Mouse (Mus musculus): Measurements from ENCODE around the gene Plekhd1. TPM values are rescaled to one million over a fixed set of nuclear protein-coding genes. Genes with fewer than 3 reads are reported as not detected.

Gene Plekhd1
- polyA plus RNA-seq, 1 experiment from 2014 or later, result 0.84 TPM

DNA sequence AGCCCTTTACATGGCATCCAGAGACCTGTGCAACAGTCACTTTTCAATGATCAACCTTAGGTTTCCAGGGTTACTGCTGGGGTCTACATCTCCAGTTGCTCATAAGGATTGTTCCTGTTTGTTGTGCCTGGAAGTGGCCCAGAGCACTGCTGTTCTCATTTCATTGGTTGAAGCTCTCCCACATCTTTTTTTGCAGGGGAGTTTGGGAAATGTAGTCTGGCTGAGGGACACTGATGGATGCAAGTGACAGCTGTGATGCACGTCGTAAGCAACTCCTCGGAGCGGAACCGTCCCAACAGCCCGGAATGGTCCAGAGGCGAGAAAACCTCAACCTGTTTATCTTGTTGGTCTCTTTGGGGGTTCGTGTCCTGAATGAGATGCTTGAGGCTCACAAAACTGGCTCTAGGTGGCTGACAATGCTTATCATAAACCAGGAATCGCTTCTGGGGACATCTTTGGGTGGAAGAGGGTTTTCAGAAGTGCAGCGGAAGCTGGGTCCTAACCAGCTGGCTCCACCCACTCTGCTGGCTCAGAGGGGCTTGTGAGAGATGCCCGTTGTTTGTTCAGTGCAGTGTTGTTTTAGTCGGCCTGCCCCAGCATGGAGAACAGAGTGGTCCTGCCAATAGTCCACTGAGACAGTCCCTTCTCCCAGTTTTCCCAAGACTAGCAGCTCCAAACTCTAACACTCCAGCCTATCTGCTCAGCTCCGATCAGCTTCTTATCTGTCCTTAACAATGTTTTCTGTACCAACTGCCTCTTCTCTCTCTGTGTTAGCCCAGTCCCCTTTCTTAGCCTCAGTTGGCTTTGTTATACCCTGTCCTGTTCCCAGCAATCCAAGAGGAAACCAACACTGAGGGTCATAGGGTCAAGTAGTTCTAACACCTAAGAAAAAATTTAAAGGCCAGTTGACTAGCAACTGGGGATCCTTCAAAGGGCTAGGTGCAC, 42.4 kb downstream of the Plekhd1 start:
- Histone ChIP-seq H3K27me3 (ENCODE audit: control insufficient read depth, insufficient read depth, low read length) (no peaks in the 10 kb centered on the region), H3K9me3 (ENCODE audit: control insufficient read depth, low read length) (no peaks in the 10 kb centered on the region), H3K4me3 (ENCODE audit: low read length) (no peak overlapping the region), H3K4me1 (ENCODE audit: control insufficient read depth, insufficient read depth, low read length) (no peaks in the 10 kb centered on the region), H3K4me2 (replicated peaks; ENCODE audit: low read depth, low read length) (no peak overlapping the region), H3K27ac (ENCODE audit: low read depth, low read length) (no peak overlapping the region), H3K36me3 (ENCODE audit: control insufficient read depth, insufficient read depth, low read length) (no peaks in the 10 kb centered on the region), H3K9ac (ENCODE audit: low read depth, low read length) (no peak overlapping the region)
- ATAC-seq (ENCODE audit: low FRiP score, low TSS enrichment), result no peak
- WGBS, result 38% methylated on average over 13 of the region's 13 CpGs

DNA sequence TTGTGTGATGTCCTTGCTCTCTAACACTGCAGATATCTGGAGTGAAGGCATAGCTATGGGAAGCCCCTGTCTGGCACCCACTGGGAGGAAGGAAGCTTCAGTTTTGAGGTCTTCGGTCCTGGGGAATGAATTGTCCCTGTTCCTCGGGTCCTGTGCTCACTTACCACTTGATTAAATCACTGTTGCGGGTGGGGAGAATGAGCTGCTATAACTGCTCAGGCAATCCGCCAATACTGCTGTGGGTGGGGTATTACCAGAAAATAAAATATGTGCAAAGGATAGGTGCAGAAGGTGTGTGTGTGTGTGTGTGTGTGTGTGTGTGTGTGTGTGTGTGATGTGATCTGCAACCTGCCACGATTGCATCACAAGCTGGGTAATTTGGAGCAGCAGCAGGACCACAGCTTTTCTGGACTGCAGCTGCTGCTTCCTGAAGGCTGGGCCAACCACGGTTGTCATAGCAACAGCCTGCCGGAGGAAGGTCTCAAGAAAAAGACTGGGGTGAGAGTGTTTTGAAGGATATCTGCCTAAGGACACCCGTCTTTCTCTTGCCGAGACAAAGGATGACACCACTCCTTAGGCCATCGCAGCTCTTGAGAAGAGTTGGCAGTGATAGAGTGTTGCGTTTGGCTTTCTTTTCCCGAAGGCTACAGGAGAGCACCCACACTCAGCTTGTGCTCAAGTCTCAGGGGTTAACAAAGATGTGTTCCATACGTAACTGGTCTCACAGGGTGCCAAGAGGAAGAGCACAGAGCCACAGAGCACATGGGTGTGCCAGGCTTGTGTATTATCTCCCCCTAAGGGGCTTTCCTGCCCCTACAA, 44.3 kb downstream of the Plekhd1 start:
- H3K9ac ChIP-seq (ENCODE audit: low read depth, low read length), result no peak overlapping the region
- no peak overlapping the region for H3K4me2 ChIP-seq (replicated peaks; ENCODE audit: low read depth, low read length)
- ATAC-seq (ENCODE audit: low FRiP score, low TSS enrichment), result 0 out of 2 replicates have a peak, but pooled peaks have one; percentile 32
- no peaks in the 10 kb centered on the region; the same call in 1 of the 2 replicates for H3K27me3 ChIP-seq (ENCODE audit: control insufficient read depth, insufficient read depth, low read length)
- WGBS, result 32% methylated on average over 13 of the region's 13 CpGs
- H3K9me3 ChIP-seq (ENCODE audit: control insufficient read depth, low read length), result no peaks in the 10 kb centered on the region
- H3K36me3 ChIP-seq (ENCODE audit: control insufficient read depth, insufficient read depth, low read length), result no peaks in the 10 kb centered on the region
- no peak overlapping the region for H3K4me3 ChIP-seq (ENCODE audit: low read length)
- no peak overlapping the region for H3K27ac ChIP-seq (ENCODE audit: low read depth, low read length)
- H3K4me1 ChIP-seq (ENCODE audit: control insufficient read depth, insufficient read depth, low read length), result no peaks in the 10 kb centered on the region

DNA sequence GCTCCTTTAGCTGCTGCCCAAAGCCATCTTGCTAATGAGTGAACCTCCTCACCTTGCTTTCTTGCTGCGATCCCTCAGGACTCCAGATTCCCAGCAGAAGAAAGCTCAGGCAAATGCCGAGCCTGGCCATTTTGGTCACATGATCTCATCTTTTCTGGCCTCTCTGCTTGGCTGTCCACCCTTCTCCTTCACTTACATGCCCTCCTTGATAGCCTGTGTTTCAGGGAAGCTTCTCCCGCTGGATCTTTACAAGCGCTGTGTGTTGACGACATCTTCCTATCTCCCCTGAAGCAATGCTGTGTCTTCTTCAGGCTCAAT, 44.9 kb downstream of the Plekhd1 start:
- Histone ChIP-seq H3K9me3 (ENCODE audit: control insufficient read depth, low read length) (no peaks in the 10 kb centered on the region), H3K9ac (ENCODE audit: low read depth, low read length) (no peak overlapping the region), H3K27me3 (ENCODE audit: control insufficient read depth, insufficient read depth, low read length) (no peaks in the 10 kb centered on the region; the same call in 1 of the 2 replicates), H3K27ac (ENCODE audit: low read depth, low read length) (no peak overlapping the region), H3K36me3 (ENCODE audit: control insufficient read depth, insufficient read depth, low read length) (no peaks in the 10 kb centered on the region), H3K4me2 (replicated peaks; ENCODE audit: low read depth, low read length) (no peak overlapping the region), H3K4me1 (ENCODE audit: control insufficient read depth, insufficient read depth, low read length) (no peaks in the 10 kb centered on the region), H3K4me3 (ENCODE audit: low read length) (no peak overlapping the region)
- 66% methylated on average over 5 of the region's 5 CpGs for WGBS
- no peak for ATAC-seq (ENCODE audit: low FRiP score, low TSS enrichment)

DNA sequence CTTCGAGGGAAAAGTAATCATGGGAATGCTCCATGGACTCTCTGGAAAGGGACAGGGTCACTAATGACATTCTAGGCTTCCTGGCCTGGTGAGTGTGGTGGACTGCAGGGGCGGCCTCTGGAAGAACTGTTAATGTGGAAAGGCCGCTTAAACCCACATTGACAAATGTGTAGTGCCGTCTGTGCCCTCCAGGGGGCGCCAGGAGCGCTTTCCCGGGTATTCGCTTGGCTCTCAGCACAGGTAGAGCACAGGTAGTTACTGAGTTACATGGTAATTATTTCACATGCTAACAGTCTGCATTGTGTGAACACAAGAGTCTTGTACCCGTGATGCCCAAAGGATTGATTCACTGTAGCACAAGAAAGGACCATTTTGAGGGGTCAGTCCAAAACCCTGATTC, 47.1 kb downstream of the Plekhd1 start:
- no peaks in the 10 kb centered on the region for H3K9me3 ChIP-seq (ENCODE audit: control insufficient read depth, low read length)

GRCm38 (mm10) chr12:80744614-80745013, 52.2 kb downstream of the Plekhd1 start:
- no peak for ATAC-seq (ENCODE audit: low FRiP score, low TSS enrichment)

More for the DNA sequence above, 47.1 kb downstream of the Plekhd1 start:
- Histone ChIP-seq H3K9ac (ENCODE audit: low read depth, low read length) (no peak overlapping the region), H3K27me3 (ENCODE audit: control insufficient read depth, insufficient read depth, low read length) (no peaks in the 10 kb centered on the region; the same call in 1 of the 2 replicates), H3K4me1 (ENCODE audit: control insufficient read depth, insufficient read depth, low read length) (no peaks in the 10 kb centered on the region), H3K27ac (ENCODE audit: low read depth, low read length) (no peak overlapping the region), H3K4me2 (replicated peaks; ENCODE audit: low read depth, low read length) (no peak overlapping the region), H3K4me3 (ENCODE audit: low read length) (no peak overlapping the region), H3K36me3 (ENCODE audit: control insufficient read depth, insufficient read depth, low read length) (no peaks in the 10 kb centered on the region)
- WGBS, result 28% methylated on average over 9 of the region's 9 CpGs
- no peak for ATAC-seq (ENCODE audit: low FRiP score, low TSS enrichment)

GRCm38 (mm10) chr12:80746031-80746813, 53.8 kb downstream of the Plekhd1 start:
- Histone ChIP-seq H3K9ac (ENCODE audit: low read depth, low read length) (no peak overlapping the region), H3K27me3 (ENCODE audit: control insufficient read depth, insufficient read depth, low read length) (no peaks in the 10 kb centered on the region; the same call in 1 of the 2 replicates), H3K4me2 (replicated peaks; ENCODE audit: low read depth, low read length) (no peak overlapping the region), H3K27ac (ENCODE audit: low read depth, low read length) (no peak overlapping the region), H3K9me3 (ENCODE audit: control insufficient read depth, low read length) (no peaks in the 10 kb centered on the region), H3K4me1 (ENCODE audit: control insufficient read depth, insufficient read depth, low read length) (no peaks in the 10 kb centered on the region), H3K4me3 (ENCODE audit: low read length) (no peak overlapping the region), H3K36me3 (ENCODE audit: control insufficient read depth, insufficient read depth, low read length) (no peaks in the 10 kb centered on the region)
- no peak for ATAC-seq (ENCODE audit: low FRiP score, low TSS enrichment)
- 63% methylated on average over 8 of the region's 8 CpGs for WGBS

More at GRCm38 (mm10) chr12:80744614-80745013, 52.2 kb downstream of the Plekhd1 start:
- Histone ChIP-seq H3K27ac (ENCODE audit: low read depth, low read length) (no peak overlapping the region), H3K9ac (ENCODE audit: low read depth, low read length) (no peak overlapping the region), H3K4me2 (replicated peaks; ENCODE audit: low read depth, low read length) (no peak overlapping the region), H3K9me3 (ENCODE audit: control insufficient read depth, low read length) (no peaks in the 10 kb centered on the region), H3K4me1 (ENCODE audit: control insufficient read depth, insufficient read depth, low read length) (no peaks in the 10 kb centered on the region), H3K27me3 (ENCODE audit: control insufficient read depth, insufficient read depth, low read length) (no peaks in the 10 kb centered on the region; the same call in 1 of the 2 replicates), H3K4me3 (ENCODE audit: low read length) (no peak overlapping the region), H3K36me3 (ENCODE audit: control insufficient read depth, insufficient read depth, low read length) (no peaks in the 10 kb centered on the region)
- WGBS, result 85% methylated on average over 1 of the region's 1 CpGs

DNA sequence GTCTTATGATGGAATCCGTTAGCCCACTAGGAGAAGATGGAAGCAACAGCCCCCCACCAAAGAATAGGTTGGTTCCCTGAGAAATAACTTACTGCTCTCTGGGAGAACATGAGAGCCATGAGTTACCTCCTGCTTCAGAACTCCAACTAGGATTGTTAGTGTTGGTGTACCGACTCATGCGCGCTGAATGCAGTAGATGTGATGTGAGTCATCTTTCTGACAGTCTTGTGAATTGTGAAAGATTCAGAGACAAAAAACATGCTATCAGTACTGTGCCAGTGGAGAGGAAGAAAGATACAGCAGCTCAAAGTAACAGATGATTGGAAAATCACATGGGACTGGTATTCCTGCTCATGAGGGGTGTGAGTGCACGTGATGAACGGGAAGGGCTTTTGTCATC, 59.2 kb downstream of the Plekhd1 start:
- H3K4me1 ChIP-seq (ENCODE audit: control insufficient read depth, insufficient read depth, low read length), result no peaks in the 10 kb centered on the region
- no peak for ATAC-seq (ENCODE audit: low FRiP score, low TSS enrichment)
- H3K9me3 ChIP-seq (ENCODE audit: control insufficient read depth, low read length), result no peaks in the 10 kb centered on the region
- no peak overlapping the region for H3K4me2 ChIP-seq (replicated peaks; ENCODE audit: low read depth, low read length)
- WGBS, result 92% methylated on average over 6 of the region's 6 CpGs
- H3K4me3 ChIP-seq (ENCODE audit: low read length), result no peak overlapping the region
- no peak overlapping the region for H3K9ac ChIP-seq (ENCODE audit: low read depth, low read length)
- H3K27me3 ChIP-seq (ENCODE audit: control insufficient read depth, insufficient read depth, low read length), result peaks cover 9% of the 10 kb centered on the region; the same call in 1 of the 2 replicates
- H3K27ac ChIP-seq (ENCODE audit: low read depth, low read length), result no peak overlapping the region
- H3K36me3 ChIP-seq (ENCODE audit: control insufficient read depth, insufficient read depth, low read length), result no peaks in the 10 kb centered on the region

DNA sequence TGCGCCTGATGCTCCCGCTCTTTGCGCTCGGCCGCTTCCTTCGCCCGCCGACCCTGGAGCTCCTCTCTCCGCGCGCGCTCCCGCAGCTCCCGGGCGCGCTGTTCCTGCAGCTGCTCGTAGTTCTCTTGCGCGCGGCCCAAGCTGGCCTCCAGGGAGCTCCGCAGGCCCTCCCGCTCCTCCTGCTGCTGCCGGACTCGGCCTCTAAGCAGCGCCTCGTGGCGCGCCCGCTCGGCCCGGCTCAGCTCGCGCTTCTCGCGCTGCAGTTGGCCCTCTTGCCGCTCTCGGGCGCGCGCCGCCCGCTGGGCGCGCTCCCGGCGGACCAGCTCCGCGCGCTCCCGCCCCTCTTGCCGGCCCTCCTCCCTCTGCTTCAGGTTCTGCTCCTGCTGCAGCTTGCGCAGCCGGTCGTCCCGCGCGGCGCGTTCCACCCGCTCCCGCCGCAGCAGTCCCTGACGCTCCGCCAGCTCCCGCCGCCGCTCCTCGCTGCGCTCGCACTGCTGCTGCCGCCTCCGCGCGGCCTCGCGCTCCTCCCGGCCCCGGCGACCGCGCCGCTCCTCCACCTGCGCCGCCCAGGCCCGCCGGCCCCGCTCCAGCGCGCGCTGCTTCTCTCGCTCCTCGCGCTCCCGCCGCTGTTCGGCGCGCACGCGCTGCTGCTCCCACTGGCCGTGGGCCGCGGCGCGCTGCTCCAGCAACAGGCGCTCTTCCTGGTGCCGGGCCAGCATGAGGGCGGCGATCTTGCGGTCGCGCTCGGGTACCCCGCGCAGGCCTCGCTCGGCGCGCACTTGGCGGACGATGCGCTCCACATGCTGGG, 65.6 kb downstream of the Plekhd1 start:
- peak; percentile 86 for ATAC-seq (ENCODE audit: low FRiP score, low TSS enrichment)
- under 1% methylated on average over 117 of the region's 122 CpGs for WGBS
- Histone ChIP-seq H3K4me3 (ENCODE audit: low read length) (peak overlapping the region; percentile 46), H3K36me3 (ENCODE audit: control insufficient read depth, insufficient read depth, low read length) (no peaks in the 10 kb centered on the region), H3K4me1 (ENCODE audit: control insufficient read depth, insufficient read depth, low read length) (peaks cover 21% of the 10 kb centered on the region), H3K27me3 (ENCODE audit: control insufficient read depth, insufficient read depth, low read length) (peaks cover 56% of the 10 kb centered on the region), H3K9me3 (ENCODE audit: control insufficient read depth, low read length) (no peaks in the 10 kb centered on the region), H3K27ac (ENCODE audit: low read depth, low read length) (no peak overlapping the region), H3K4me2 (replicated peaks; ENCODE audit: low read depth, low read length) (peak overlapping the region; percentile 96), H3K9ac (ENCODE audit: low read depth, low read length) (peak overlapping the region; percentile 65)

Measured in kidney, embryonic 14.5 days (tissue).